Mouse (Mus musculus) liver, embryonic 14.5 days (tissue): ENCODE results near the gene Gm7257. TPM values are rescaled to one million over a fixed set of nuclear protein-coding genes. Genes with fewer than 3 reads are reported as not detected.

Experiments
- ATAC-seq: fragments of 200-750 bp; cut with Nextera tagmentation; 2 replicates; pipeline ENCODE4 v1.8.0; 2017; ENCODE audit warnings: moderate number of reproducible peaks, mild to moderate bottlenecking, moderate library complexity; ENCODE audit not compliant: insufficient read depth
- DNase-seq, 3 experiments: peaks; one replicate each; pipeline ENCODE4 v3.0.0-alpha.2; 2012 to 2013; ENCODE audit warnings: low read depth in 3 of 3, low spot score in 3 of 3
- H3K27ac ChIP-seq: fragments of 300-500 bp; sonication (generic); 2 replicates; pipeline ENCODE4 v1.5.1; 2014; ENCODE audit warnings: moderate library complexity, mild to moderate bottlenecking, control low read depth, inconsistent platforms
- H3K27me3 ChIP-seq: fragments of 300-500 bp; sonication (generic); 2 replicates; pipeline ENCODE4 v1.6.1; 2014; ENCODE audit warnings: mild to moderate bottlenecking, low read length, moderate library complexity; ENCODE audit not compliant: control insufficient read depth, insufficient read depth
- H3K36me3 ChIP-seq: fragments of 300-500 bp; sonication (generic); replicated peaks from 2 replicates; pipeline ENCODE4 v1.6.1; 2014; ENCODE audit warnings: low read depth; ENCODE audit not compliant: control insufficient read depth, insufficient read depth
- H3K4me1 ChIP-seq, 2 experiments: fragments of 200-500 bp in 1 of 2; fragments of 300-500 bp in 1 of 2; sonication (generic) in 1 of 2; replicated peaks; 2 replicates each; pipeline ENCODE4 v1.6.1; 2012 to 2014; ENCODE audit warnings: antibody characterized with exemption in 1 of 2, inconsistent platforms in 1 of 2, low read length in 1 of 2; ENCODE audit not compliant: control insufficient read depth in 2 of 2, insufficient read depth in 2 of 2
- H3K4me2 ChIP-seq: fragments of 300-500 bp; sonication (generic); 2 replicates; pipeline ENCODE4 v1.6.1; 2014; ENCODE audit warnings: low read depth, mild to moderate bottlenecking, control low read depth, moderate library complexity
- H3K4me3 ChIP-seq, 2 experiments: fragments of 200-500 bp in 1 of 2; fragments of 300-500 bp in 1 of 2; sonication (generic) in 1 of 2; 2 replicates each; pipeline ENCODE4 v1.5.1; 2012 to 2014; ENCODE audit warnings: low read depth in 2 of 2, low read length in 2 of 2, mild to moderate bottlenecking in 2 of 2, control low read depth in 1 of 2, inconsistent platforms in 1 of 2, moderate library complexity in 1 of 2; ENCODE audit not compliant: insufficient read depth in 1 of 2
- H3K9ac ChIP-seq: fragments of 300-500 bp; sonication (generic); replicated peaks from 2 replicates; pipeline ENCODE4 v1.6.1; 2014; ENCODE audit warnings: mild to moderate bottlenecking, control low read depth, moderate library complexity
- H3K9me3 ChIP-seq: fragments of 300-500 bp; sonication (generic); 2 replicates; pipeline ENCODE4 v1.6.1; 2016; ENCODE audit warnings: low read length, mixed read lengths; ENCODE audit not compliant: control insufficient read depth
- CTCF ChIP-seq: IDR thresholded peaks from 2 replicates; pipeline ENCODE4 v1.5.1; 2016; ENCODE audit warnings: antibody characterized with exemption, low read depth, control low read depth
- EP300 ChIP-seq: IDR thresholded peaks from 2 replicates; pipeline ENCODE4 v1.6.1; 2016; ENCODE audit warnings: antibody characterized with exemption, low read depth
- WGBS: fragments of 180-500 bp; shearing (Covaris S2); extraction: QIAGEN DNeasy Blood & Tissue Kit; methylation state at CpG from one replicate; pipeline ENCODE4 v1.1.7; 2014; ENCODE audit not compliant: insufficient replicate concordance; 5-methylcytosine and 5-hydroxymethylcytosine counted together
- polyA plus RNA-seq, 2 experiments: library from polyadenylated mRNA; depleted of rRNA in 1 of 2; stranded (reverse) in 1 of 2; unstranded in 1 of 2; fragments of >200 nt; fragmentation: Nextera tagmentation in 1 of 2; extraction: Ambion mirVana in 1 of 2; gene quantifications; 2 replicates each; pipeline versions ENCODE4 v1.2.1 to v1.2.3; 2012 to 2014

Gene Gm7257
- polyA plus RNA-seq (2012; rRNA removed): not detected in 2 replicates
- polyA plus RNA-seq (2014; fragmentation: Nextera tagmentation; extraction: Ambion mirVana): not detected in 2 replicates

GRCm38 (mm10) chr9:36431584-36431983, at the start of gene Gm7257:
TSS of gene Gm7257 (plus strand) at chr9:36431884.
- Histone ChIP-seq H3K27ac (no peak within 1 kb of the TSS), H3K36me3 (no peaks in the 10 kb centered on the region), H3K4me1 (no peaks in the 10 kb centered on the region), H3K4me2 (no peak within 1 kb of the TSS), H3K9ac (no peak within 1 kb of the TSS), H3K9me3 (no peaks in the 10 kb centered on the region), H3K27me3 (no peaks in the 10 kb centered on the region), H3K4me3 (no peak within 1 kb of the TSS)
- 61% methylated on average over 4 of the region's 4 CpGs for WGBS
- no peak for DNase-seq
- ATAC-seq: no peak
- TF ChIP-seq EP300: no peak
- TF ChIP-seq CTCF: no peak

GRCm38 (mm10) chr9:36402991-36403390, 28.7 kb upstream of the Gm7257 start:
- Histone ChIP-seq H3K27me3 (no peaks in the 10 kb centered on the region), H3K9ac (no peak overlapping the region), H3K36me3 (no peaks in the 10 kb centered on the region), H3K4me1 (no peaks in the 10 kb centered on the region), H3K9me3 (no peaks in the 10 kb centered on the region), H3K4me2 (no peak overlapping the region), H3K27ac (no peak overlapping the region), H3K4me3 (no peak overlapping the region)
- no peak for TF ChIP-seq EP300
- TF ChIP-seq CTCF: no peak
- DNase-seq: no peak
- no peak for ATAC-seq
- whole genome bisulfite sequencing: 29% methylated on average over 2 of the region's 2 CpGs

GRCm38 (mm10) chr9:36435051-36435764, 3.5 kb downstream of the Gm7257 start:
- WGBS: 21% methylated on average over 2 of the region's 2 CpGs
- no peak for ATAC-seq
- H3K9ac ChIP-seq: no peak overlapping the region

GRCm38 (mm10) chr9:36475338-36475737, 43.7 kb downstream of the Gm7257 start, which contains the start of gene Gm9513:
TSS of gene Gm9513 (plus strand) at chr9:36475638.
- no peak within 1 kb of the TSS for H3K4me2 ChIP-seq
- 26% methylated on average over 3 of the region's 3 CpGs for WGBS
- H3K4me3 ChIP-seq: no peak within 1 kb of the TSS
- H3K27me3 ChIP-seq: no peaks in the 10 kb centered on the region
- no peaks in the 10 kb centered on the region for H3K36me3 ChIP-seq
- DNase-seq (no peak), ATAC-seq (no peak)
- H3K9me3 ChIP-seq: no peaks in the 10 kb centered on the region
- no peak within 1 kb of the TSS for H3K27ac ChIP-seq
- H3K4me1 ChIP-seq: no peaks in the 10 kb centered on the region
- no peak within 1 kb of the TSS for H3K9ac ChIP-seq
- TF ChIP-seq CTCF: no peak
- TF ChIP-seq EP300: no peak

More at GRCm38 (mm10) chr9:36435051-36435764, 3.5 kb downstream of the Gm7257 start:
- no peaks in the 10 kb centered on the region for H3K36me3 ChIP-seq
- DNase-seq: no peak
- H3K4me1 ChIP-seq: no peaks in the 10 kb centered on the region
- no peak overlapping the region for H3K4me3 ChIP-seq
- no peaks in the 10 kb centered on the region for H3K9me3 ChIP-seq
- no peak overlapping the region for H3K27ac ChIP-seq
- no peaks in the 10 kb centered on the region for H3K27me3 ChIP-seq
- H3K4me2 ChIP-seq: no peak overlapping the region
- TF ChIP-seq EP300 (no peak), CTCF (no peak)

Other genes with a start within 250 kb of the Gm7257 start
- gene Gm9513, start 43.8 kb downstream of the Gm7257 start, polyA plus RNA-seq (2012; rRNA removed): not detected in 2 replicates
- gene Gm9513, start 43.8 kb downstream of the Gm7257 start, polyA plus RNA-seq (2014; fragmentation: Nextera tagmentation; extraction: Ambion mirVana): not detected in 2 replicates
- gene Gm5615, start 110.1 kb downstream of the Gm7257 start, polyA plus RNA-seq (2012; rRNA removed): not detected in 2 replicates
- gene Gm5615, start 110.1 kb downstream of the Gm7257 start, polyA plus RNA-seq (2014; fragmentation: Nextera tagmentation; extraction: Ambion mirVana): not detected in 2 replicates
- not detected in 2 replicates for gene Gm17689, start 150.8 kb downstream of the Gm7257 start, polyA plus RNA-seq (2012; rRNA removed)
- not detected in 2 replicates for gene Gm17689, start 150.8 kb downstream of the Gm7257 start, polyA plus RNA-seq (2014; fragmentation: Nextera tagmentation; extraction: Ambion mirVana)
- gene A630095E13Rik, start 211.5 kb downstream of the Gm7257 start, polyA plus RNA-seq (2012; rRNA removed): not detected in 2 replicates
- gene A630095E13Rik, start 211.5 kb downstream of the Gm7257 start, polyA plus RNA-seq (2014; fragmentation: Nextera tagmentation; extraction: Ambion mirVana): not detected in 2 replicates